Mouse (Mus musculus): ENCODE results near the gene Comtd1. TPM values are rescaled to one million over a fixed set of nuclear protein-coding genes. Genes with fewer than 3 reads are reported as not detected.

Gene Comtd1
- total RNA-seq, 4 experiments from 2014 or later: 75.0 to 92.2 (median 80.6) TPM

DNA sequence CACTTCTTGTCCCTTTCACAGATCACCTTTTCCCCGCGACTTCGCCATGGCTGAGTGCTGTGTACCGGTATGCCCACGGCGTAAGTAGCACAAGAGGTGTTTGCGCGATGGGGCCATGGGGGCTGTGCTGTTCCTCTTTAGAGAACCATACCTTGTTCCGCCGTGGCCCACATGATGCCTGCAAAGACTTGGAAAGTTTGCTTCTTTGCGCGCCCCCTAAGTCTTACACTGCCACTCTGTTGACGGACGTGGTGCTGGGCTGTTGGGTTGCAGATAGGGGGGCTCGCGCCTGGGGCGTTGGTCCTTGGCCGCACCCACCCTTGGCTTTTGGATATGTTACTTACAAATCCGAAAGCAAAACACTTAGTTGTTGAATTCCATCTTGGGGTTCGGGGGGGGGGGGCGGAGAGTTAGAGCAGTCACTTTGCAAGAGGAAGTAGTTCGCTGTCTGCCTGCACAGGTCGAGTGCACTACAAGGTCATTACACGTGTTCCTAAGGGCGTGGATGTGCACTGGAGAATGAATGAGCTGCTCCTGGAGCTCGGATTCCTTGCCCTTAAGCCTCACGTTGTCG is 16.9 kb downstream of the Comtd1 start:
- DNase-seq: no peak

DNA sequence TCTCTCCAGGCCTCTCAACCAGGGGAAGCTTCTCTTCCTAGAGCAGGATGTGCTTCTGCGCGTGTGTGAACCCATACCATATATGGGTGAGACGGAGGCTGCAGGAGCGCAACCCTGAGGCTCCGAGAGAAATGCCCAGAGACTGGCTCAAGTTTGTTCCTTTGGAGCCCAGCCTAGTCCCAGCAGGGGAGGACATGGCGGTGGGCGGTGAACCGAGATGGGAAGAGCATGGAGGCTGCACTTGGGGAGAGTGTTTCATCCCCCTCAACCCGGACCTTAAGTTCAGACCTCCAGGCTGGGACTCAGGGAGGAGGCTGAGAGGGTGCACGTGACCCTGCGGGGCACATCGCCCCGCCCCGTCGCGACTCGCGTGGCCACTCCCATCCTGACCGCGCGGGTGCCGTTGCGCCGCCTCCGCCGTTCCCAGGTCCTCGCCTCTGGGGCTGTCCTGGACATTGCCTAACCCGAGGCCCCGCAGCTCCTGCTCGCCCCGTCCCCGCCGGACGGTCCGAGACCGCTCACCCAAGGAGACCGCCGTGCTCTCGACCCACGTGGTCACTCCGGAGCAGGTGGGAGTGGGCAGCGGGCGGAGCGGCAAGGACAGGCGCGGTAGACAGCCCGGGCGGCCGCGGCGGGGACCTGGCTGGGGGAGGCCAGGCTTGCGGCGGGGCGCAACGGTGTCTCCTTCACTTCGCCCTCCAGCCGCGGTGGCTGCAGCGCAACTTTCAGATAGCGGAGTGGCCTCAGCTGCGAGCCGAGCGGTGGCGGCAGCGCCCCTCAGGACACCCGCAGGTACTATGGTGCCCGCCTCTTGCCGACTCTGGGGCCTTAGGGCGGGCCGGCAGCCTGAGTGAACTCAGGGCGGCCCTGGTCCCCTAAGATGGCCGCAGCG is 17.7 kb downstream of the Comtd1 start:
- DNase-seq: peak; percentile 94

DNA sequence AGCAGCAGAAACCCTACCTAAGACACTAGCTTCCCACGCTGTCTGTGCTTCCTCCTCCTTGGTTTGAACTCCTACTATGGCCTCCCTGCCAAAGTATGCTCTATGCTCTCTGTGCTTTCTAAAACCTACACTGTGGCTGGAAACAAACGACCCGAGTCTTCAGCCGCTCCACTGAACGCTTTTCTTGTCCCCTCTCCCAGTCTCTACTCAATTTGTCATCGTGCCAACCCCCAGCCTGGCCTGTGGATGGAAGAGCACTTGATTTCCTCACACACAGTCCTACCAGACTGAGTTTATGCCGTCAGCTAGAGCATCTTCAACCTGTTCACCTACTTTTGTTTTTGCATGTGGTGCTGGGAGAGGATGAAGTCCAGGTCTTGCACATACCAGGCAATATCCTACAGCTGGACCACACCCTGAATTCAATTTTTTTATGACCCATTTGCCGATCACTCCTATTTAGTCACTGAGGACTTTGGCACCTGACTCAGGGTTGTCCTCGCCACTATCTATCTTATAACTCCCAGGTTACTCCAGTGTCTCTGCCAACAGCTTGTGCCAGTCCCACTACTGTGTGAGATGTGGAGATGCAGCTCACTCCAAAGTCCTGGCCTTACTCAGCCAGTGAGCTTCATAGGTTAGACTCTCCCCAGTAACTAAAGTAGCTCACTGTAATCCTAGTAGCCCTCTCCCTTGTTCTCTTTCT is 22.8 kb downstream of the Comtd1 start:
- no peak for DNase-seq

DNA sequence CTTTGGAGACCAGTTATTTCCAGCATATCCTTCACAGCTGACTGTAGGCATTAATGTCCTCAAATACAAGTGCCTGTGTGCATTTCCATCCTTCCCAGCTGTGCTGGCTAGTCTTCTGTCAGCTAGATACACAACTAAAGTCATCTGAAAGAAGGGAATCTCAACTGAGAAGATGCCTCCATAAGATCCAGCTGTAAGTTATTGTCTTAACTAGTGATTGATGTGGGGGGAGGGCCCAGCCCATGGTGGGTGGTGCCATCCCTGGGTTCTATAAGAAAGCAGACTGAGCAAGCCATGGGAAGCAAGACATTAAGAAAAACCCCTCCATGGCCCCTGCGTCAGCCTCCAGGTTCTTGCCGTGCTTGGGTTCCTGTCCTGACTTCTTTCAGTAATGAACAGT is 23.8 kb downstream of the Comtd1 start, which contains the start of gene Vdac2:
Gene Vdac2 (plus strand): TSS at position 301 of the 400 bp plus-strand sequence.
- no peak for DNase-seq

DNA sequence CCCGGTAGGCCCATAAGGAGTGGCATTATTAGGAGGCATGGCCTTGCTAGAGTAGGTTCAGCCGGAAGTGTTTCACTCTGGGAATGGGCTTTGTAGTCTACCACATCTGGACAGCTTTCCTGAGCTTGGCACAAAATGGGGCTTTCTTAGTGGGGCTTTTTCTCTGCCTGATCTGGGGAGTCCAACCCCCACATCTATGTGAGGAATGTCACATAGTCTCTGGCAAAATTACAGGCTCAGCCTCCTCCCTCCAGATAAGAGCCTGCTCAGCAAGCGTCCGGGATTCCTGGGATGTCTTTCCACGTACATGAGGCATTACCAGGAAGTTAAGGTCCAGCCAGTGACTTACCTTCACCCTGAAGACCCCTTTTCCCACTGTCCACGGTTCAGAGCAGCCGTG is 24.9 kb downstream of the Comtd1 start:
- no peak for DNase-seq

DNA sequence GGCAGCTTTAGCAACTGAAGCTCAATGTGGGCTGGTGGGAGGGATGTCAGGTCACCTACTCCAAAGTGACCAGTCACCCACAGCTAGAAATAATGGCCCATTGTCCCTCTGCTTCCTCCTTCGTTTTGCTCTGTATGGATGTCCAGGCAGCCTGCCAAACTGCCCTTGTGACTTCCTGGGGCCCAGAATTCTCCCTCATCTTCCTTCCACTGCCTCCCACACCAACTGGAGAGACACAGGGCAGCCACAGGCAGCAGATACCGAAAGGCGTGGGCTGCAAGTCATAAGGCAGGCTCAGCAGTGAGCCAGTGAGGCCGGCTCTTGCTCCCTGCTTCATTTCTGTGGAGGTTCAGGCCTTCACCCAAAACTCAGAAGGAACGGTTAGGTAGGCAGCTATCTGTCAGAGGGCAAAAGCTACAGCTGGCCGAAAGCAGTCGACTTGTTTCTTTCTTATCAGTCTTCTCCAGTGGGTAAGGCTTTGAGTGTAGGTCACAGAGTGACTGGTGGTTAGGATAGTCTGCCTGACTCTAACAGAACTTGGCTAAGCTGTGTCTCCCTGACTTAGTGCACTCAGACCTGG is 25.9 kb downstream of the Comtd1 start:
- DNase-seq: peak; percentile 71

DNA sequence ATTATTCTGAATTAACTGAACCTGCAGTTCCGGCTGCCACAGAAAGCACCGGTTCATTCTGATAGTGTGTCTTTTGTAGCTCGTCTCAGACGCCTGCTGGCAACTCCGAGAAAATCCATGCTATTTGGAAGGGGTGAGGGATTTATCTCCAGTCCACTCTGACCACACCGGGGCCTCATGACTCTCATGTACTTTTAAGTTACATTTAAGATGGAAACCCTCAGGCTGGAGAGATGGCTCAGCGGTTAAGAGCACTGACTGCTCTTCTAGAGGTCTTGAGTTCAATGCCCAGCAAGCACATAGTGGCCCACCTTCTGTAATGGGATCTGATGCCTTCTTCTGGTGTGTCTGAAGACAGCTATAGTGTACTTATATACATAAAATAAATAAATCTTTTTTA is 26.5 kb downstream of the Comtd1 start:
- DNase-seq: no peak

DNA sequence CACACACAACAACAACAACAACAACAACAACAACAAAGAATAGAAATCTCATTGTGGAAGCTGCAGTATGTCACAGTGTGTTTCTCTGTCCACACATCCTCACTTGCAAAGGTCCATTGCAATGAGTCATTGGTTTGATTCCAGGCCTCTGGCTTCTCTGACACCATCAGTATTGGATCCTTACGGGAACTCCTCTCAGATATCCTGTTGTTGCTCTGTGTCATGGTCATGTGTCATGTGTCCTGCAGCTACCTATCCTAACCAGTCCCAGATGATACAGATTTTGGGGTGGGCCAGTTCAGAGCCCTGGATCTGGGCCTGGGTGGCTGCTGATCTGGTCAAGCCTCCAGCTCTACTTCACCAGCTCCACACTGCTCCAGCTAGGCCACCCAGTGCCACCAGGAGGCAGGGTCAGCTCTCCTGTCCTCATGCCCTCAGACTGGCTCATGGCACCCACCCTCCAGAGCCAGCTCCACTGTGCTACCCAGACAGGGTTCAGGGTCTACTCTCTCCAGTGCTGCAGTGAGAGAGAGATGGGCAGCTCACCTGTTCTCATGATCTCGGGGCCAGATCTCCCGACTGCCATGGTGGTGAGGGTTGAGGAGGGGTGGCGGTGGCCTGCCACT is 27.8 kb downstream of the Comtd1 start:
- DNase-seq: no peak

DNA sequence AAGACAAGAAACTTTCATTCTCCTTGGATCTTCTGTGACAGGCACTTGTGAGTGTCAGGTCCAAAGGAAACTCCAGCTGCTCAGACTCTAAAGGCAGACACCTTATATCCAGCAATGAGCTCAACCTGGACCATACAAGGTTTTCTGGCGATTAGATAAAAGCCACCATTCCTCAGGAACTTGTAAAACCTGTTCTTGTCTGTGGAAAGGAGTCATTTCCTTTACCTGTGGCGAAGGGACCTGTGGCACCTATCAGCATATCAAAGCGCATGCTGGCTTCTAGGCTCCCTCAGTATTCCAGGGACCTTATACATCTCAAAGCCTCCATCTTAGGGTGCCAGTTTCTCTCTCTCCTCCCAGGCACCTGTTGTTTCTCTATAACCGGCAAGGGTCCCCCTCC is 31.3 kb downstream of the Comtd1 start:
- no peak for DNase-seq

DNA sequence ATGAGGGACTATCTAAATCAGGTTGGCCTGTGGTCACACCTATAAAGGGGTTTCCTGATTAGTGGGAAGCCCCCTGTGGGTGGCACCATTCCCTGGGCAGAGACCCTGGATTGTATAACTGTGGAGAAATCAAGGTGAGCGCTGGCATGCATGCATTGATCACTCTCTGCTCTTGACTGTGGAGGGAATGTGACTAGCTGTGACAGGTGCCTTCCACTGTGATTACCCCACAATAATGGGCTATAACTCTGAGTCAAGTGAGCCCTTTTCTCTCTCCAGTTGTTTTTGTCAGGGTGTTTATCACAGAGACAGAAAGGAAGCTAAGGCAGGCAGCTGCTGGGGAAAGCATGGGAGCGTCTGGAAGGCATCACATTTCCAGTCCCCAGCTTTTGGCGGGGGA is 32.5 kb downstream of the Comtd1 start:
- DNase-seq: no peak

DNA sequence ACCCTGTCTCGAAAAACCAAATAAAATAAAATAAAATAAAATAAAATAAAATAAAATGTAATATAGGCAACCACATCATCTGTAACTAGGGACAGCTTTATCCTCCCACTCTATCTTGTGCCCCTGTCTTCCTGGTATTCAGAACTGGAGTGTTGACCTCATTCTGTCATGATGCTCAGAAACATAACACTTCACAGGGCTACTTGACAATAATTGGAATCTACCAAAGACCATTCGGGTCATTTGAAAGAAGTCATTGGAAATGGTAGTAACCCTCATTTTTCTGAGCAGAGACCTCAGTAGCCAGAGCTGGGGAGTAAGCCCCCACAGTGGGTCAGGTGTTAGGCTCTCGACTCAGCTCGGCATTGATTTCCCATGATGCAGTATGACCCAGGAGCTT is 34.2 kb downstream of the Comtd1 start:
- DNase-seq: no peak

DNA sequence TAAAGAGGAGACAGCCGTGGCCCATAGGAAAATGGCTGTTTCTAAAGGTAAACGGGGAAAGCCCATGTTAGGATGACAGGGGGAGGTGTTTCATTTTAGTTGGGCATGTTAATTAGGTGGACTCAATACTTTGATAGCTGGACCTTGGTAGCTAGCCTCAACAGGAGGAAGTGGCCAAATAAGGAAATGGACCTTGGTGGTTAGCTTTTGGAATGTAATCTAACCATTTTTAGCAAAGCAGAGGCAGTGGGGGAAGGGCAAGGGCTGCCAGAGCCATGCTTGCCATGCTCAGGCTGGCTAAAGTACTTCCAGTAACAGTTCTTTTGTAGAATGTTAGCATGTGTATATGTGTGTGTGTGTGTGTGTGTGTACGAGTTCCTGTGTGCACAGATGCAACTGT is 34.9 kb downstream of the Comtd1 start:
- DNase-seq: peak; percentile 41

DNA sequence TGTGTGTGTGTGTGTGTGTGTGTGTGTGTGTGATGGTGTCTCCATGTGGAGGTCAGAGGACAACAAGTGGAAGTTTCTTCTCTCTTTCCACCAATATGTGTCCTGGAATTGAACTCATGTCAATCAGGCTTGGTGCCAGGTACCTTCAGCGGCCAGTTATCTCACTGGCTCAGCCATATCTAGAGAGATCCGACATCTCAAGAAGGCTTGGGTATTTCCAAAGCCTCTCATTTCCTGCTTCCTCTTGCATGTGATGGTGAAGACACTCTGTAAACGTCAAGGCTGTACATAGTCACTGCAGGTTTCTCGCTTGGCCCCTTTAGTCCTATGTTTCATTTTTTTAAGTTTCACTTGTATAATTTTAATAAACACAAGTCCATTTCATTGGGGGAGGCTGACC is 35.6 kb downstream of the Comtd1 start:
- no peak for DNase-seq

DNA sequence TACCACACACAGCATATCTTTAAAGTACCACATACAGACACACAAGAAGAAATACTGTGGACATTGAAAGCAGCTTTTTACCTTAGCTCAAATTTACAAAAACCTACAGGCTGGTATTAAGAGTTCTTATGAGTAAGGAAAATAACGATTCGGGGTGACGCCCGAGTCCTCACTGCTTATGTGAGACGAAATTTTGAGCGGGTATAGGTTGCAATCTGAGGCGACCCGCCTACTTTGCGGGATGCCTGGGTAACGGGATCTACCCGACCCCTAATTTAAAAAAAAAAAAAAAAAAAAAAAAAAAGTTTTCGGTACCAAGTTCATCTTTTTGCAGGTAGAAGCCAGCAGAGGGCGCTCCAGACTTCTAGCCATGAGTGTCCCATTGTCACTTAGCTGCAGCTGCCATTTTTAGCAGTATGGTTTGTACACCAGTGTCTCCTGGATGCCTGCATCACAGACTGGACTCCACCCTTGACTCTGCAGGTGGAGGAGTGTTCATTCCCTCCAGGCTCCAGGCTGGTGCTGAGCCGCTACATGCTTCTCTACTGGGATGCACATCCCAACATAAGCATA is 36.1 kb downstream of the Comtd1 start:
- peak; percentile 67 for DNase-seq

DNA sequence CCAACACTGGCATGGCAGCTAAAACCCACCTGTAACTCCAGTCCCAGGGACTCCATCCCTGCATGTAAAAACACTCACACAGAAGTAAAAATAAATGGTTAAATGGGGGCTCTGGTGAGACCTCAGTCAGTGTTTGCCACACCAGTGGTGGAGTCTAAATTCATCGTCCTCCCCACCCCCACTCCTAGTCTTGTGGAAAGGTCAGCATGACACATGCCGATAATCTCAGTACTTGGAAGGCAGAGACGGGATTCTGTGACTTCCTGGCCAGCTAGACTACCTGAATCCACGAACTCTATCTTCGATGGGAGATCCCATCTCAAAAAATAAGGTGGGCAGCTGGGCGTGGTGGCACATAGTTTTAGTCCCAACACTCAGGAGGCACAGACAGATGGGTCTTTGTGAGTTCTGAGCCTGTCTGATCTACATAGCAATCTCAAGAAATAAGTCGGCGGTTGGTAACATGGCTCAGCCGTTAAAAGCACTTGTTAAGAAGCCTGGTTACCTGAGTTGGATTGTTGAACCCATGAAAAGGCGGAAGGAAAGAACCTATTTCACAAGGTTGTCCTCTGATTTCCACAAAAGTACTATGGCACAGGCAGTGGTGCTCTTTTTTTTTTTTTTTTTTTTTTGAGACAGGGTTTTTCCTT is 36.9 kb downstream of the Comtd1 start:
- DNase-seq: no peak

DNA sequence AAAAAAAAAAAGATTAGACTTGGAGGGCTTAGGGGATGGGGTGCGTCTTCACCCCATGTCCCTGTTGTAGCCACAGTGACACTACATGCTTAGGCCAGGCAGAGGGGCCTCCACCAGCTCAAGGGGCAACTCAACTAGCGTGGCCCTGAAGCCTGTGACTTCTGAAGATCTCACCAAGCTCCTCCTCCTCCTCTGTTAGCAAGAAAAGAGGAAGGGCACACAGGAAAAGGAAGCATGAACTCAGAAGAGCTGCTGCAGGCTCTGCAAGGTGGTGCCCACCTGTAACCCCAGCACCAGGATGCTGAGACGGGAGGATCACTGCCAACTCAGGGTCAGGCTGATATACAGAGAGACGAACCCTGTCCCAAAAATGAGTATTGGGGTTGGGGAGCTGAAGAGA is 37.5 kb downstream of the Comtd1 start:
- DNase-seq: no peak

DNA sequence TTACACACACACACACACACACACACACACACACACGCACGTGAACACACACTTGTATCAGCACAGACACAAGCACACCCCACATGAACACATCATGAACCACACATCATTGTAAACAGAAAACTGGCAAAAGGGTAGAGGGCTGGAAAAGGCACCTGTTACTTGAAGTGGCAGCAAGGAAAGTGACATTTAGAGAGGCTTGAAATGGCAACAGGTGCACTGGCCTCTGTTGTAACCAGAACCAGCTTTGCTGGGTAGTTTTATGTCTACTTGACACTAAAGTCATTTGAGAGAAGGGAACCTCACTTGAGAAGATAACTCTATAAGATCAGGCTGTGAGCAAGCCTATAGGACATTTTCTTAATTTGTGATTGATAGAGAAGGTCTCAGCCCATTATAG is 39.4 kb downstream of the Comtd1 start:
- DNase-seq: no peak

DNA sequence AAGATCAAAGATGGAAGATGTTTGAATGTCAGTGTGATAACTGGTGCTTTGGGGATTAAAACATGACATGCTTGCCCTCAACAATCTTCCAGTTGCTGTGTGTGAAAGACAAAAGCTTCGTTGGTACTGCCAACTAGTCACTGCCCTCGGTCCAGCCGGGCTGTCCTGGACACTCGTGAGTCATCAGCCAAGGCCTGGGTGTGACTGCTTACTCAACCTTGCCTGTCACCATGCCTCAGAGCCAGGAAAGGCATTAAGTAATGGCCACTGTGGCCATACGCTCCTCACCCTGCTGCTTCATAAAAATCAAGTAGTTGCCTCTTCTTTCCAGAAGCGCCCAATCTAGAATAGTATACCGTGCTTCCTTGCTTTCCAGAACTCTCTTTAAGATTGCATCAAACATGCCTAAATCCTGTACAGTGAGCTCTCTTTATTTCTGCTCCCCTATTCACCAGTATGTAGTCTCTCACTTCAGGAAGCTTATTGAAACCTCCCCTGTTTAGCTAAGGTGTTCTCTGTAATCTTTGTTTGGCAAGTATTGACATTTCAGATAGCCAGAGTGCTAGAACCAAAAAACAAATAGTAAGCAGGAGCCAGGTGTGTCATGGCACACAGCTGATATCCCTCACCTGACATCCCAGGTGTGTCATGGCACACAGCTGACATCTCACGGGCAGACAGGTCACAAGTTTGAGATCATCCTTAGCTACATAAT is 40.4 kb downstream of the Comtd1 start:
- peak; percentile 78 for DNase-seq

DNA sequence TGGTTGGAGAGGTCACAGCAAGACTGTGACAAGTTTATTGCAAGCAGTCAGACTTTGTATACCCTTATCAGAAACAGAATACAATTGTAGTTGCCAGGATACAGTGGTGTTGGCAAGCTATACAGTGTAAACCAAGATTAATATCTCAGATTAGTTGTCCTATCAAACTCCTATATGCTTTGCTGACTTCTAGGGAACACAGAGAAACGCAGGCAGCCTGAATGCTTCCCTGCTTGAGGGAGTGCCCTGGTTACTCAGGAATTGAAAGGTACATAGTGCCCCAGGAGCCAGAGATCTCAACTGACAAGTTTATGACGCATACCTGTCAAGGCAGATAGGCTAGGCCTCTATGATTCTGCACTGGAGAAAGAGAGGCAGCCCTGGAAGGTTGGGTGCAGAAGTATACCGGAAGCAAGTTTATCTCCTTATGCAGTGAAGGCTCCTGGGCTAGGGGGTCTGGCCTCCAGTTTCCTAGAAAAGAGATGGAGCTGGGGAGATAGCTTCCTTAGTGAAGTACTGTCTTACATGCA is 42.1 kb downstream of the Comtd1 start:
- no peak for DNase-seq

DNA sequence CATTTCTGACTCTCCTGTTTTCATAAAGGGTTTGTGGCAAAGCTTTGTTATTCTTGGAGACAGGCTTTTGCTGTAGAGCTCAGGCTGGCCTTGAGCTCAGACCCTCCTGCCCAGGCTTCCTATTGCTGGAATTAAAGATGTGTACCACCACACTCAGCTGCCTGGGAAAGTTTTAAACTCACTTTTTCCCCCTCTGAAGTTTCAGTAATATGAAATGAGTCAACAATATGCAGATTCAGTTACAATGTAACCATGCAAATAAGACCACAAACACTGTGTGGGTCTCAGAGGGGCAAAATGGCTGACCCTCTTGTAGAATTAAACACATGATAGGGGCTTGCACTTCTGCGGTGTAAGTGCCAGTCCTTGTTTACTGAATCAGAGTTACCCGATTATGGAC is 42.6 kb downstream of the Comtd1 start:
- DNase-seq: no peak
